Mouse (Mus musculus) CH12F3 (cell line): ENCODE results near the gene Gm9780.
"Not testable (repeated sequence)": the region's sequence is repeated elsewhere in the genome, so short reads cannot be mapped to it uniquely, and the experiment has no call there.

Experiments
- in situ Hi-C: fragments of 300-500 bp; cut with MboI; formaldehyde crosslinking; loops from 2 replicates; pipeline ENCODE4 v1.14.3; 2020; ENCODE audit warnings: low sequenced_read_pairs

Gm9780 gene

GRCm38 (mm10) chr14:25978371-25979241 lies 63.9 kb downstream of the Gm9780 start, which contains the start of gene Duxbl1:
TSS of gene Duxbl1 (plus strand) at chr14:25978577.
- in situ Hi-C loops = not testable (repeated sequence)
